8 mouse cellular contexts compared by ENCODE assay signal in the genomic region with DNA sequence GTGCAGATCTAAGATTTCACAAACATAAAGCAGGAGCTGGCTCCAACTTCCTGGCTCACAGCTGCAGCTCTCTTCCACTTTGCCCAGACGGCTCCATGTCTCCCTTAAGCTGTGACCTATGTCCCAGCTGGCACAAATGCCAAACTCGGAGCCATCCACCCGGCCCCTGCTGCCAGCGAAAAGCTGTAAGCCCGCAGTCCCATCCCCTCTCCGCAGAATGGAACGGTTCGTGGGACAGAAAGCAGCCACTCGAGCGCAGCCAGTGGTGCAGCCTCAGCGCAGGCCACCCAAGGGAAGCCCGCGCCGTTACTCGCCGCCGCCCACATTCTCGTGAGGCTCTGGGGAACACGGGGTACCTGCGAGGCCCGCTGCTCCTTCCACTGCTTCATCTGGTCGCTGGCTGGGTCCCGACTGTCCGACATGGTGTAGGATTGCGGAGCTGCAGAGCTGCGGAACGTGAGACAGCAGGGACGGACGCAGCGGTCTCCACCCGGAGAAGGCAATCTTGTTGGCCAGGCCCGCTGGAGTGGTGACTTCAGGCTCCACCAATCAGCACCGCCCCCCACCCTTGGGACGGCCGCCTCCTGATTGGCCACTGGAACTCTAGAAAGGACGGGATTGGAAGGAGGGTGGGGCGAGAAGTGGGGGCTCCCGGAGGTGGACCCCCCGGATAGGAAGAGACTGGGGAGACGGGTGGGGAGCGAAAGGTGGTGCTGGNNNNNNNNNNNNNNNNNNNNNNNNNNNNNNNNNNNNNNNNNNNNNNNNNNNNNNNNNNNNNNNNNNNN. TPM values are rescaled to one million over a fixed set of nuclear protein-coding genes. Genes with fewer than 3 reads are reported as not detected.
DNase-seq lines count a peak whose midpoint lies in the region; ATAC-seq lines count a peak whose summit lies in the region.

A gene (minus strand): TSS at position 544 of the 785 bp plus-strand sequence.

- DNase-seq in c-Kit-negative CD71-positive TER-119-positive erythroid progenitor cells, embryonic 14.5 days (ENCODE audit: low read depth, low spot score) = peak; percentile 89
- peak; percentile 88 for DNase-seq in fibroblast of lung, adult 2 months (ENCODE audit: low read depth)
- peak; percentile 97 for DNase-seq in kidney, postnatal 14 days
- DNase-seq in liver, embryonic 13.5 days = peak; percentile 94
- DNase-seq in neural tube, embryonic 10.5 days (ENCODE audit: extremely low spot score, low spot score) = peak; percentile 96

- peak within 1 kb of the TSS; percentile 75 to 81 for H3K4me3 ChIP-seq in heart, embryonic 14.5 days (ENCODE audit: control insufficient read depth in 1 of 2, insufficient read depth in 1 of 2, low read depth in 1 of 2, low read length in 2 of 2)
- H3K4me3 ChIP-seq in liver, embryonic 13.5 days (replicated peaks) = peak within 1 kb of the TSS; percentile 89
- peak within 1 kb of the TSS; percentile 78 for H3K4me3 ChIP-seq in stomach, embryonic 16.5 days (replicated peaks; ENCODE audit: low read length)

- H3K27me3 ChIP-seq in heart, embryonic 14.5 days (ENCODE audit: control insufficient read depth, insufficient read depth, low read length) = no peaks in the 10 kb centered on the region
- no peaks in the 10 kb centered on the region for H3K27me3 ChIP-seq in liver, embryonic 13.5 days
- no peaks in the 10 kb centered on the region for H3K27me3 ChIP-seq in stomach, embryonic 16.5 days (ENCODE audit: control insufficient read depth, insufficient read depth, low read length)

- H3K36me3 ChIP-seq in heart, embryonic 14.5 days (ENCODE audit: control insufficient read depth, insufficient read depth, low read length) = no peaks in the 10 kb centered on the region
- peaks cover 15% of the 10 kb centered on the region for H3K36me3 ChIP-seq in liver, embryonic 13.5 days
- no peaks in the 10 kb centered on the region for H3K36me3 ChIP-seq in stomach, embryonic 16.5 days (ENCODE audit: control insufficient read depth, insufficient read depth, low read length)

- H3K27ac ChIP-seq in heart, embryonic 14.5 days (replicated peaks in 1 of 2; ENCODE audit: control insufficient read depth in 1 of 2, insufficient read depth in 1 of 2, low read depth in 2 of 2, low read length in 2 of 2) = peak within 1 kb of the TSS; percentile 94 to 95
- peak within 1 kb of the TSS; percentile 99 for H3K27ac ChIP-seq in liver, embryonic 13.5 days
- H3K27ac ChIP-seq in stomach, embryonic 16.5 days (ENCODE audit: low read length) = peak within 1 kb of the TSS; percentile 96

- H3K4me2 ChIP-seq in heart, embryonic 14.5 days (ENCODE audit: low read length) = peak within 1 kb of the TSS; percentile 90
- H3K4me2 ChIP-seq in liver, embryonic 13.5 days = peak within 1 kb of the TSS; percentile 73
- H3K4me2 ChIP-seq in stomach, embryonic 16.5 days (ENCODE audit: low read depth, low read length) = peak within 1 kb of the TSS; percentile 89

- peak within 1 kb of the TSS; percentile 89 for H3K9ac ChIP-seq in heart, embryonic 14.5 days (ENCODE audit: low read length)
- peak within 1 kb of the TSS; percentile 94 for H3K9ac ChIP-seq in liver, embryonic 13.5 days
- peak within 1 kb of the TSS; percentile 82 for H3K9ac ChIP-seq in stomach, embryonic 16.5 days (ENCODE audit: low read length)

- H3K4me1 ChIP-seq in heart, embryonic 14.5 days (ENCODE audit: control insufficient read depth in 2 of 2, insufficient read depth in 2 of 2, low read length in 2 of 2) = peaks cover 2 to 14% of the 10 kb centered on the region in 2 experiments; a peak in 3 of 4 replicates
- H3K4me1 ChIP-seq in liver, embryonic 13.5 days (replicated peaks) = peaks cover 55% of the 10 kb centered on the region
- peaks cover 22% of the 10 kb centered on the region for H3K4me1 ChIP-seq in stomach, embryonic 16.5 days (ENCODE audit: control insufficient read depth, insufficient read depth, low read length)

- no peaks in the 10 kb centered on the region for H3K9me3 ChIP-seq in heart, embryonic 14.5 days (ENCODE audit: control insufficient read depth, low read length)
- H3K9me3 ChIP-seq in liver, embryonic 13.5 days (replicated peaks) = no peaks in the 10 kb centered on the region
- H3K9me3 ChIP-seq in stomach, embryonic 16.5 days (replicated peaks; ENCODE audit: control insufficient read depth, low read length) = no peaks in the 10 kb centered on the region

- WGBS in heart, embryonic 14.5 days = under 1% methylated on average over 41 of the region's 41 CpGs
- 0% methylated on average over 41 of the region's 41 CpGs for WGBS in liver, embryonic 13.5 days (ENCODE audit: insufficient replicate concordance)
- WGBS in stomach, embryonic 16.5 days = under 1% methylated on average over 41 of the region's 41 CpGs

- ATAC-seq in CD4-positive, CD25-positive, alpha-beta regulatory T cell, adult 4 months = peak; percentile 97
- peak; percentile 98 for ATAC-seq in heart, embryonic 14.5 days (ENCODE audit: insufficient number of reproducible peaks, insufficient read depth, low FRiP score, low read depth)
- peak; percentile 89 for ATAC-seq in liver, embryonic 13.5 days (ENCODE audit: low read depth)
- ATAC-seq in stomach, embryonic 16.5 days (ENCODE audit: insufficient read depth, low FRiP score) = peak; percentile 98

RNA-seq across cellular contexts. Expression of the gene that starts here (rescaled TPM):
- polyA plus RNA-seq in CD4-positive, CD25-positive, alpha-beta regulatory T cell, adult 4 months (2017; shearing (Covaris generic)) = 100 to 1,000 TPM in 1 of 2 experiments, 10 to 100 TPM in 1; 98.4 to 104 TPM
- 93.7 and 96.6 TPM in 2 replicates for polyA plus RNA-seq in heart, embryonic 14.5 days (2014; fragmentation: Nextera tagmentation; extraction: Ambion mirVana)
- polyA plus RNA-seq in liver, embryonic 13.5 days (2015; fragmentation: Nextera tagmentation; extraction: Ambion mirVana) = 102 and 145 TPM in 2 replicates
- 118 TPM in 2 replicates for polyA plus RNA-seq in stomach, embryonic 16.5 days (2015; fragmentation: Nextera tagmentation; extraction: Ambion mirVana)

Comparison
In these comparisons a context has a peak if more than half of its experiments do, and no peak if none do; other contexts are left out.
1. Peak in every context shown above with its lines: DNase-seq, ATAC-seq, H3K4me3 ChIP-seq and H3K27ac ChIP-seq.